Mouse (Mus musculus) kidney, adult 11 months (tissue): ENCODE results near the gene Rbm4b.
"Not testable (repeated sequence)": the region's sequence is repeated elsewhere in the genome, so short reads cannot be mapped to it uniquely, and the experiment has no call there.

Experiments
- DNase-seq: peaks from one replicate; pipeline ENCODE4 v3.0.0; 2022

Gene Rbm4b

GRCm38 (mm10) chr19:4811063-4811908, 55.0 kb downstream of the Rbm4b start, which contains the start of the genes Gm21992 and Rbm14:
Gene Gm21992 (minus strand): TSS chr19:4811612.
Gene Rbm14 (minus strand): TSS chr19:4811634.
- peak; percentile 99 for DNase-seq

GRCm38 (mm10) chr19:4811909-4812242, 55.6 kb downstream of the Rbm4b start:
- no peak for DNase-seq

GRCm38 (mm10) chr19:4812334-4812949, 56.1 kb downstream of the Rbm4b start:
- DNase-seq, result not testable (repeated sequence)

- DNase-seq, result peak; percentile 30
Measured at GRCm38 (mm10) chr19:4813015-4813414, 56.7 kb downstream of the Rbm4b start.
